In genomic region chr11:82931671-82932450, GRCm38 (mm10) we compare ENCODE assay signal across 11 mouse cellular contexts. TPM values are rescaled to one million over a fixed set of nuclear protein-coding genes. Genes with fewer than 3 reads are reported as not detected.
DNase-seq lines count a peak whose midpoint lies in the region; ATAC-seq and TF ChIP-seq lines count a peak whose summit lies in the region.
"Not testable (repeated sequence)": the region's sequence is repeated elsewhere in the genome, so short reads cannot be mapped to it uniquely, and the experiment has no call there.
"Had no signal": no experiment of that assay in that cellular context is flagged by ENCODE, and none has a peak within 500 bp of the region (broad histone marks: within the 10 kb centered on the region; RNA-seq: fewer than 3 reads in every experiment).

No protein-coding gene starts in this region.

- not testable (repeated sequence) for H3K27ac ChIP-seq in forebrain, embryonic 11.5 days (ENCODE audit: low read depth, low read length); heart, embryonic 14.5 days (replicated peaks in 1 of 2; ENCODE audit: control insufficient read depth in 1 of 2, insufficient read depth in 1 of 2, low read depth in 2 of 2, low read length in 2 of 2); intestine, embryonic 15.5 days; limb, embryonic 10.5 days; midbrain, embryonic 15.5 days; stomach, embryonic 15.5 days
- peak overlapping the region; percentile 55 for H3K27ac ChIP-seq in liver, postnatal 0 days (ENCODE audit: low read depth)

- H3K4me2 ChIP-seq in forebrain, embryonic 11.5 days (ENCODE audit: low read depth, low read length, severe bottlenecking): peak overlapping the region; percentile 96
- peak overlapping the region; percentile 74 for H3K4me2 ChIP-seq in heart, embryonic 14.5 days (ENCODE audit: low read length)
- peak overlapping the region; percentile 94 for H3K4me2 ChIP-seq in intestine, embryonic 15.5 days (replicated peaks)
- H3K4me2 ChIP-seq in liver, postnatal 0 days (ENCODE audit: low read depth, low read length): peak overlapping the region; percentile 70
- peak overlapping the region; percentile 89 for H3K4me2 ChIP-seq in midbrain, embryonic 15.5 days
- peak overlapping the region; percentile 93 for H3K4me2 ChIP-seq in stomach, embryonic 15.5 days

- peak overlapping the region; percentile 45 for H3K4me3 ChIP-seq in forebrain, embryonic 11.5 days (ENCODE audit: low read depth, low read length)
- H3K4me3 ChIP-seq in heart, embryonic 14.5 days (ENCODE audit: control insufficient read depth in 1 of 2, insufficient read depth in 1 of 2, low read depth in 1 of 2, low read length in 2 of 2): peak overlapping the region; percentile 49 to 53
- peak overlapping the region; percentile 46 for H3K4me3 ChIP-seq in intestine, embryonic 15.5 days (replicated peaks)
- peak overlapping the region; percentile 51 for H3K4me3 ChIP-seq in limb, embryonic 10.5 days
- peak overlapping the region; percentile 49 for H3K4me3 ChIP-seq in liver, postnatal 0 days (ENCODE audit: low read depth, low read length)
- H3K4me3 ChIP-seq in midbrain, embryonic 15.5 days: peak overlapping the region; percentile 43
- peak overlapping the region; percentile 48 for H3K4me3 ChIP-seq in stomach, embryonic 15.5 days (replicated peaks)

- WGBS in forebrain, embryonic 11.5 days: under 1% methylated on average over 118 of the region's 119 CpGs
- WGBS in heart, embryonic 14.5 days: 6% methylated on average over 94 of the region's 119 CpGs
- WGBS in intestine, embryonic 15.5 days: under 1% methylated on average over 93 of the region's 119 CpGs
- under 1% methylated on average over 119 of the region's 119 CpGs for WGBS in limb, embryonic 10.5 days
- 2% methylated on average over 79 of the region's 119 CpGs for WGBS in liver, postnatal 0 days (ENCODE audit: insufficient replicate concordance)
- under 1% methylated on average over 110 of the region's 119 CpGs for WGBS in midbrain, embryonic 15.5 days
- under 1% methylated on average over 115 of the region's 119 CpGs for WGBS in stomach, embryonic 15.5 days

- not testable (repeated sequence) for ATAC-seq in forebrain, embryonic 11.5 days (replicated peaks; ENCODE audit: low FRiP score); heart, embryonic 14.5 days (ENCODE audit: insufficient number of reproducible peaks, insufficient read depth, low FRiP score, low read depth); intestine, embryonic 15.5 days; liver, postnatal 0 days; midbrain, embryonic 15.5 days (replicated peaks); stomach, embryonic 15.5 days (ENCODE audit: insufficient read depth, low FRiP score, low read depth)

- TF ChIP-seq CTCF in liver, postnatal 0 days (IDR thresholded peaks at IDR 0.05; ENCODE audit: low read depth): not testable (repeated sequence)

- DNase-seq in adrenal gland, postnatal 10 days: peak; percentile 36
- not testable (repeated sequence) for DNase-seq in forebrain, embryonic 11.5 days (ENCODE audit: low spot score); limb, embryonic 10.5 days (ENCODE audit: low spot score); liver, postnatal 0 days

- peak overlapping the region; percentile 37; the same call in 1 of the 2 replicates for H3K9ac ChIP-seq in forebrain, embryonic 11.5 days (ENCODE audit: low read length)
- H3K9ac ChIP-seq in heart, embryonic 14.5 days (ENCODE audit: low read length): peak overlapping the region; percentile 68
- peak overlapping the region; percentile 44; the same call in 1 of the 2 replicates for H3K9ac ChIP-seq in intestine, embryonic 15.5 days
- peak overlapping the region; percentile 46; the same call in 1 of the 2 replicates for H3K9ac ChIP-seq in liver, postnatal 0 days (replicated peaks)
- H3K9ac ChIP-seq in midbrain, embryonic 15.5 days: peak overlapping the region; percentile 39
- H3K9ac ChIP-seq in stomach, embryonic 15.5 days: not testable (repeated sequence)

- TF ChIP-seq EP300 in liver, postnatal 0 days (IDR thresholded peaks at IDR 0.05; ENCODE audit: low read depth): not testable (repeated sequence)

- peaks cover 48% of the 10 kb centered on the region for H3K27me3 ChIP-seq in forebrain, embryonic 11.5 days (ENCODE audit: control insufficient read depth, insufficient read depth, low read length)
- H3K27me3 ChIP-seq in heart, embryonic 14.5 days (ENCODE audit: control insufficient read depth, insufficient read depth, low read length): not testable (repeated sequence)
- peaks cover 53% of the 10 kb centered on the region for H3K27me3 ChIP-seq in intestine, embryonic 15.5 days (replicated peaks)
- H3K27me3 ChIP-seq in limb, embryonic 10.5 days (ENCODE audit: low read depth, poor library complexity, severe bottlenecking): peaks cover 93% of the 10 kb centered on the region
- H3K27me3 ChIP-seq in liver, postnatal 0 days (ENCODE audit: insufficient read depth, low read length): peaks cover 68% of the 10 kb centered on the region
- H3K27me3 ChIP-seq in midbrain, embryonic 15.5 days (replicated peaks): peaks cover 58% of the 10 kb centered on the region
- peaks cover 43% of the 10 kb centered on the region for H3K27me3 ChIP-seq in stomach, embryonic 15.5 days (replicated peaks)

- not testable (repeated sequence) for H3K9me3 ChIP-seq in forebrain, embryonic 11.5 days (ENCODE audit: control insufficient read depth, low read length); heart, embryonic 14.5 days (ENCODE audit: control insufficient read depth, low read length); intestine, embryonic 15.5 days; limb, embryonic 10.5 days (replicated peaks); liver, postnatal 0 days (ENCODE audit: low read length); midbrain, embryonic 15.5 days; stomach, embryonic 15.5 days

- not testable (repeated sequence) for H3K36me3 ChIP-seq in forebrain, embryonic 11.5 days (ENCODE audit: control insufficient read depth, insufficient read depth, low read length); intestine, embryonic 15.5 days; limb, embryonic 10.5 days; liver, postnatal 0 days (replicated peaks; ENCODE audit: insufficient read depth, low read length); midbrain, embryonic 15.5 days (replicated peaks); stomach, embryonic 15.5 days
- H3K36me3 ChIP-seq in heart, embryonic 14.5 days (ENCODE audit: control insufficient read depth, insufficient read depth, low read length): peaks cover 74% of the 10 kb centered on the region

- not testable (repeated sequence) for H3K4me1 ChIP-seq in forebrain, embryonic 11.5 days (replicated peaks; ENCODE audit: control insufficient read depth, insufficient read depth, low read length); heart, embryonic 14.5 days (ENCODE audit: control insufficient read depth in 2 of 2, insufficient read depth in 2 of 2, low read length in 2 of 2); intestine, embryonic 15.5 days (replicated peaks); liver, postnatal 0 days (ENCODE audit: insufficient read depth); midbrain, embryonic 15.5 days
- H3K4me1 ChIP-seq in limb, embryonic 10.5 days: peaks cover 14% of the 10 kb centered on the region
- peaks cover 13% of the 10 kb centered on the region; the same call in 1 of the 2 replicates for H3K4me1 ChIP-seq in stomach, embryonic 15.5 days

RNA-seq across cellular contexts. Expression of gene Slfn5, which starts 19.3 kb away (rescaled TPM):
- total RNA-seq in adrenal gland, postnatal 10 days (2021): 10 to 100 TPM; 46.0 to 46.6 TPM
- polyA plus RNA-seq in forebrain, embryonic 11.5 days (2014; fragmentation: Nextera tagmentation; extraction: Ambion mirVana): 0.28 and 0.40 TPM in 2 replicates
- polyA plus RNA-seq in heart, embryonic 14.5 days (2014; fragmentation: Nextera tagmentation; extraction: Ambion mirVana): 6.2 and 6.8 TPM in 2 replicates
- polyA plus RNA-seq in intestine, embryonic 15.5 days (2015; fragmentation: Nextera tagmentation; extraction: Ambion mirVana): 1.9 TPM in 2 replicates
- 0.31 and 0.46 TPM in 2 replicates for polyA plus RNA-seq in limb, embryonic 10.5 days (2016; fragmentation: Nextera tagmentation; extraction: Ambion mirVana)
- 4.5 and 5.1 TPM in 2 replicates for polyA plus RNA-seq in liver, postnatal 0 days (2015; fragmentation: Nextera tagmentation; extraction: Ambion mirVana)
- polyA plus RNA-seq in midbrain, embryonic 15.5 days (2015; fragmentation: Nextera tagmentation; extraction: Ambion mirVana): 1.4 and 1.8 TPM in 2 replicates
- polyA plus RNA-seq in stomach, embryonic 15.5 days (2015; fragmentation: Nextera tagmentation; extraction: Ambion mirVana): 2.4 and 2.5 TPM in 2 replicates

RNA-seq across cellular contexts. Expression of gene Unc45b, which starts 21.5 kb away (rescaled TPM):
- 10 to 100 TPM; 18.7 to 30.4 TPM for total RNA-seq in adrenal gland, postnatal 10 days (2021)
- 0.20 and 0.41 TPM in 2 replicates for polyA plus RNA-seq in forebrain, embryonic 11.5 days (2014; fragmentation: Nextera tagmentation; extraction: Ambion mirVana)
- 206 and 211 TPM in 2 replicates for polyA plus RNA-seq in heart, embryonic 14.5 days (2014; fragmentation: Nextera tagmentation; extraction: Ambion mirVana)
- polyA plus RNA-seq in intestine, embryonic 15.5 days (2015; fragmentation: Nextera tagmentation; extraction: Ambion mirVana): 1.8 and 2.1 TPM in 2 replicates
- 0.73 and 1.4 TPM in 2 replicates for polyA plus RNA-seq in limb, embryonic 10.5 days (2016; fragmentation: Nextera tagmentation; extraction: Ambion mirVana)
- 1.6 TPM in 2 replicates for polyA plus RNA-seq in liver, postnatal 0 days (2015; fragmentation: Nextera tagmentation; extraction: Ambion mirVana)
- 1.3 and 2.0 TPM in 2 replicates for polyA plus RNA-seq in midbrain, embryonic 15.5 days (2015; fragmentation: Nextera tagmentation; extraction: Ambion mirVana)
- 2.5 and 2.6 TPM in 2 replicates for polyA plus RNA-seq in stomach, embryonic 15.5 days (2015; fragmentation: Nextera tagmentation; extraction: Ambion mirVana)
- total RNA-seq: common myeloid progenitor, adult 5-6 weeks had no signal

RNA-seq across cellular contexts. Expression of gene Nle1, which starts 23.6 kb away (rescaled TPM):
- total RNA-seq in adrenal gland, postnatal 10 days (2021): 10 to 100 TPM; 18.6 to 22.0 TPM
- 31.9 and 34.8 TPM in 2 replicates for polyA plus RNA-seq in forebrain, embryonic 11.5 days (2014; fragmentation: Nextera tagmentation; extraction: Ambion mirVana)
- polyA plus RNA-seq in heart, embryonic 14.5 days (2014; fragmentation: Nextera tagmentation; extraction: Ambion mirVana): 18.8 and 19.0 TPM in 2 replicates
- polyA plus RNA-seq in intestine, embryonic 15.5 days (2015; fragmentation: Nextera tagmentation; extraction: Ambion mirVana): 29.9 and 31.7 TPM in 2 replicates
- polyA plus RNA-seq in limb, embryonic 10.5 days (2016; fragmentation: Nextera tagmentation; extraction: Ambion mirVana): 54.6 and 55.3 TPM in 2 replicates
- 9.1 and 9.2 TPM in 2 replicates for polyA plus RNA-seq in liver, postnatal 0 days (2015; fragmentation: Nextera tagmentation; extraction: Ambion mirVana)
- polyA plus RNA-seq in midbrain, embryonic 15.5 days (2015; fragmentation: Nextera tagmentation; extraction: Ambion mirVana): 33.8 and 36.8 TPM in 2 replicates
- 30.7 and 31.1 TPM in 2 replicates for polyA plus RNA-seq in stomach, embryonic 15.5 days (2015; fragmentation: Nextera tagmentation; extraction: Ambion mirVana)

RNA-seq across cellular contexts. Expression of gene Fndc8, which starts 39.9 kb away (rescaled TPM):
- under 1 TPM in 1 of 2 experiments, not detected in 1; 0.30 TPM for total RNA-seq in adrenal gland, postnatal 10 days (2021)
- 0.44 and 0.48 TPM in 2 replicates for polyA plus RNA-seq in forebrain, embryonic 11.5 days (2014; fragmentation: Nextera tagmentation; extraction: Ambion mirVana)
- 0.09 and 0.35 TPM in 2 replicates for polyA plus RNA-seq in heart, embryonic 14.5 days (2014; fragmentation: Nextera tagmentation; extraction: Ambion mirVana)
- polyA plus RNA-seq in intestine, embryonic 15.5 days (2015; fragmentation: Nextera tagmentation; extraction: Ambion mirVana): 0.15 and 0.23 TPM in 2 replicates
- polyA plus RNA-seq in limb, embryonic 10.5 days (2016; fragmentation: Nextera tagmentation; extraction: Ambion mirVana): 0.18 and 0.35 TPM in 2 replicates
- 0.28 and 0.30 TPM in 2 replicates for polyA plus RNA-seq in liver, postnatal 0 days (2015; fragmentation: Nextera tagmentation; extraction: Ambion mirVana)
- polyA plus RNA-seq in midbrain, embryonic 15.5 days (2015; fragmentation: Nextera tagmentation; extraction: Ambion mirVana): 0.78 and 1.2 TPM in 2 replicates
- 0.13 and 0.15 TPM in 2 replicates for polyA plus RNA-seq in stomach, embryonic 15.5 days (2015; fragmentation: Nextera tagmentation; extraction: Ambion mirVana)
- total RNA-seq: common myeloid progenitor, adult 5-6 weeks; gastrocnemius, postnatal 4 days; left cerebral cortex, postnatal 36 days had no signal

RNA-seq across cellular contexts. Expression of gene Rad51d, which starts 41.4 kb away (rescaled TPM):
- total RNA-seq in adrenal gland, postnatal 10 days (2021): 10 to 100 TPM; 14.8 to 19.3 TPM
- 15.6 and 17.4 TPM in 2 replicates for polyA plus RNA-seq in forebrain, embryonic 11.5 days (2014; fragmentation: Nextera tagmentation; extraction: Ambion mirVana)
- 15.0 and 15.8 TPM in 2 replicates for polyA plus RNA-seq in heart, embryonic 14.5 days (2014; fragmentation: Nextera tagmentation; extraction: Ambion mirVana)
- polyA plus RNA-seq in intestine, embryonic 15.5 days (2015; fragmentation: Nextera tagmentation; extraction: Ambion mirVana): 12.7 and 16.0 TPM in 2 replicates
- polyA plus RNA-seq in limb, embryonic 10.5 days (2016; fragmentation: Nextera tagmentation; extraction: Ambion mirVana): 12.8 and 13.7 TPM in 2 replicates
- polyA plus RNA-seq in liver, postnatal 0 days (2015; fragmentation: Nextera tagmentation; extraction: Ambion mirVana): 3.4 and 4.4 TPM in 2 replicates
- 12.1 and 13.9 TPM in 2 replicates for polyA plus RNA-seq in midbrain, embryonic 15.5 days (2015; fragmentation: Nextera tagmentation; extraction: Ambion mirVana)
- 13.6 and 14.8 TPM in 2 replicates for polyA plus RNA-seq in stomach, embryonic 15.5 days (2015; fragmentation: Nextera tagmentation; extraction: Ambion mirVana)

Comparison
In these comparisons a context has a peak if more than half of its experiments do, and no peak if none do; other contexts are left out.
1. RNA of gene Unc45b, which starts 21.5 kb away (polyA plus RNA-seq): 206 to 211 TPM in heart, embryonic 14.5 days; 2.5 to 2.6 TPM in stomach, embryonic 15.5 days, 1.3 to 2.0 TPM in midbrain, embryonic 15.5 days, 1.8 to 2.1 TPM in intestine, embryonic 15.5 days, 1.6 TPM in liver, postnatal 0 days, 0.73 to 1.4 TPM in limb, embryonic 10.5 days and 0.20 to 0.41 TPM in forebrain, embryonic 11.5 days; every median in the first group is over 10 times any median in the second.
2. Peak in every context shown above with its lines, with median percentiles within 50 percentile points of each other: H3K4me2 ChIP-seq and H3K4me3 ChIP-seq.